Mouse (Mus musculus) liver, embryonic 11.5 days (tissue): Measurements from ENCODE around the gene Dnali1. TPM values are rescaled to one million over a fixed set of nuclear protein-coding genes. Genes with fewer than 3 reads are reported as not detected.

Source experiments
- ATAC-seq: fragments of 200-750 bp; cut with Nextera tagmentation; replicated peaks from 2 replicates; pipeline ENCODE4 v1.8.0; 2017; ENCODE audit warnings: moderate number of reproducible peaks, mild to moderate bottlenecking, moderate TSS enrichment, moderate library complexity; ENCODE audit not compliant: low FRiP score
- DNase-seq: peaks from one replicate; pipeline ENCODE4 v3.0.0-alpha.2; 2017; ENCODE audit warnings: low spot score
- H3K27ac ChIP-seq: fragments of 300-500 bp; sonication (generic); 2 replicates; pipeline ENCODE4 v1.5.1; 2014; ENCODE audit warnings: mild to moderate bottlenecking, low read depth, low read length, control low read depth
- H3K27me3 ChIP-seq: fragments of 300-500 bp; sonication (generic); replicated peaks from 2 replicates; pipeline ENCODE4 v1.6.1; 2014; ENCODE audit warnings: low read length, mixed read lengths; ENCODE audit not compliant: control insufficient read depth, insufficient read depth
- H3K36me3 ChIP-seq: fragments of 300-500 bp; sonication (generic); 2 replicates; pipeline ENCODE4 v1.6.1; 2014; ENCODE audit warnings: mild to moderate bottlenecking, low read length, moderate library complexity, mixed read lengths; ENCODE audit not compliant: control insufficient read depth, insufficient read depth
- H3K4me1 ChIP-seq: fragments of 300-500 bp; sonication (generic); replicated peaks from 2 replicates; pipeline ENCODE4 v1.6.1; 2014; ENCODE audit warnings: low read length, mixed read lengths; ENCODE audit not compliant: control insufficient read depth, insufficient read depth
- H3K4me2 ChIP-seq: fragments of 300-500 bp; sonication (generic); 2 replicates; pipeline ENCODE4 v1.6.1; 2014; ENCODE audit warnings: mild to moderate bottlenecking, control low read depth, moderate library complexity
- H3K4me3 ChIP-seq: fragments of 300-500 bp; sonication (generic); 2 replicates; pipeline ENCODE4 v1.5.1; 2014; ENCODE audit warnings: low read depth, low read length, control low read depth
- H3K9ac ChIP-seq: fragments of 300-500 bp; sonication (generic); 2 replicates; pipeline ENCODE4 v1.6.1; 2014; ENCODE audit warnings: low read depth, low read length, control low read depth
- H3K9me3 ChIP-seq: fragments of 300-500 bp; sonication (generic); 2 replicates; pipeline ENCODE4 v1.6.1; 2016; ENCODE audit warnings: low read length, inconsistent platforms, mixed read lengths; ENCODE audit not compliant: control insufficient read depth
- whole genome bisulfite sequencing: fragments of 180-500 bp; shearing (Covaris S2); extraction: QIAGEN DNeasy Blood & Tissue Kit; methylation state at CpG from one replicate; pipeline ENCODE4 v1.1.7; 2014; 5-methylcytosine and 5-hydroxymethylcytosine counted together
- polyA plus RNA-seq: library from polyadenylated mRNA; unstranded; fragments of >200 nt; fragmentation: Nextera tagmentation; extraction: Ambion mirVana; gene quantifications from 2 replicates; pipeline ENCODE4 v1.2.1, GENCODE M21; 2014

Gene Dnali1
- 0.07 and 0.19 TPM in 2 replicates for polyA plus RNA-seq

DNA sequence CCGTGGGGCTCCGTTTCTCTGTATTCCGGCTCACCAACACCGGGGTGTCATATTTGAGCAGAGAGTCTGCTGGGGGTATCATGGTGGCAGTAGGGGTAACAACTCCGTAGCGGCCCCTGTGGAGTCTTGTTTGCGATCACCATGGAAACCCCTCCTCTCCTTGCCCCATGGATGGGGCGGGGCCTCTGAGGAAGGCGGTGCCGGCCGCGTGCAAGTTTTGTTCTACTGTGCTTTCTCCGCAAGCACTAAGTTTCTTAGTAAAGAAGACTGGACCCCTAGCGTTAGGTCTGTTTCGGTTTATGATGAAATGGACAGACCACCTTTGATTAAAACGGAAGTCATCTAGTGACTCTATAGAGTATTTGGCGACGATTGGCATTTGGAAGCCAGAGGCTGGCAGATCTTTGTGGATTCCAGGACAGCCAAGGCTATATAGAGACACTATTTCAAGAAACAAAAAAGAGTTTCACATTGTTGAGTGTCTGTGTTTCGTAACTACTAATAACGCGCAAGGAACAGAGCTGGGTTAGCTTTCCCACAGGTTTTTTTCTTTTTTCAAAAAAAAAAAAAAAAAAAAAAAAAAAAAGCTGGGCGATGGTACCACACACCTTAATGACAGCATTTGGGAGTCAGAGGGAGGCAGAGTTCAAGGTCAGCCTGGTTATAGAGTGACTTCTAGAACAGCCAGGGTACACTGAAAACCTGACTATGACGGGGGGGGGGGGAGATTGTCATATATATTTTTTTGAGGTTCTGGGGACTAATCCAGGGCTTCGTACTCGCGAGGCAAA, at the start of gene Dnali1:
Gene Dnali1, minus strand, starts transcription at position 187 of the 791 bp plus-strand sequence.
- 3% methylated on average over 26 of the region's 26 CpGs for WGBS
- peak; percentile 37 for ATAC-seq
- Histone ChIP-seq H3K9ac (peak within 1 kb of the TSS; percentile 87), H3K36me3 (peaks cover 13% of the 10 kb centered on the region), H3K4me3 (peak within 1 kb of the TSS; percentile 79), H3K27me3 (no peaks in the 10 kb centered on the region; the same call in 1 of the 2 replicates), H3K27ac (peak within 1 kb of the TSS; percentile 1; the same call in 1 of the 2 replicates), H3K4me1 (peaks cover 16% of the 10 kb centered on the region), H3K9me3 (no peaks in the 10 kb centered on the region), H3K4me2 (peak within 1 kb of the TSS; percentile 90)
- DNase-seq: peak; percentile 63

GRCm38 (mm10) chr4:125115081-125115480, 49.6 kb upstream of the Dnali1 start:
- no peaks in the 10 kb centered on the region; the same call in 1 of the 2 replicates for H3K36me3 ChIP-seq
- no peak overlapping the region for H3K27ac ChIP-seq
- H3K4me3 ChIP-seq: no peak overlapping the region
- 69% methylated on average over 4 of the region's 4 CpGs for WGBS
- H3K4me2 ChIP-seq: no peak overlapping the region
- no peak overlapping the region for H3K9ac ChIP-seq
- H3K27me3 ChIP-seq: no peaks in the 10 kb centered on the region
- peaks cover 36% of the 10 kb centered on the region for H3K4me1 ChIP-seq
- DNase-seq (no peak), ATAC-seq (no peak)
- no peaks in the 10 kb centered on the region for H3K9me3 ChIP-seq

DNA sequence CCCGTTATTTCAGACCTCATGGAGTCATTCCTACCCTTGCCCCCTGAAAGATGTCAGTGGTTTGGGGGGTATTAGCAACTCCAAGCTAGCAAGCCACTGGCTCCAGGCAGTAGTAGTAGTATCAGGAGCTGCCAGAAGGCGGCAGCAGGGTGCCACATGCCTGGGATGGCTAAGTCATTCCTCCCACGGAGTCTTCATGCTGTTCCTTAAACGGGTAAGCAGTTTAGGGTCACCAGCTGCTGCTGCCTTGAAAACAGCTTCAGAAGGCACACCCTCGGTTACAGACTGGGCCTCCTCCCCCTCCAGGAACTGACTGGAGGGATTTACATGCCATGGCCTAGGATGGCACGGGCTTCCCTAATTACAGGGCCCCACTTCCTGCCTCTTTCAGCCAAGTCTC, 49.1 kb upstream of the Dnali1 start:
- ATAC-seq (peak; percentile 40), DNase-seq (peak; percentile 68)
- Histone ChIP-seq H3K27me3 (no peaks in the 10 kb centered on the region), H3K9ac (no peak overlapping the region), H3K27ac (no peak overlapping the region), H3K4me3 (no peak overlapping the region), H3K4me1 (peaks cover 36% of the 10 kb centered on the region), H3K4me2 (no peak overlapping the region), H3K36me3 (no peaks in the 10 kb centered on the region; the same call in 1 of the 2 replicates), H3K9me3 (no peaks in the 10 kb centered on the region)
- WGBS: 7% methylated on average over 6 of the region's 6 CpGs

GRCm38 (mm10) chr4:125105354-125105753, 39.9 kb upstream of the Dnali1 start:
- no peaks in the 10 kb centered on the region for H3K9me3 ChIP-seq
- H3K4me3 ChIP-seq: no peak overlapping the region
- no peak overlapping the region for H3K9ac ChIP-seq
- DNase-seq (no peak), ATAC-seq (no peak)
- no peak overlapping the region for H3K4me2 ChIP-seq
- H3K4me1 ChIP-seq: no peaks in the 10 kb centered on the region
- WGBS: 89% methylated on average over 9 of the region's 9 CpGs
- H3K27me3 ChIP-seq: no peaks in the 10 kb centered on the region
- H3K27ac ChIP-seq: no peak overlapping the region
- peaks cover 10% of the 10 kb centered on the region; the same call in 1 of the 2 replicates for H3K36me3 ChIP-seq

GRCm38 (mm10) chr4:125101334-125101733, 35.8 kb upstream of the Dnali1 start:
- Histone ChIP-seq H3K36me3 (peaks cover 10% of the 10 kb centered on the region; the same call in 1 of the 2 replicates), H3K9me3 (no peaks in the 10 kb centered on the region), H3K4me1 (no peaks in the 10 kb centered on the region), H3K4me2 (no peak overlapping the region), H3K27ac (no peak overlapping the region), H3K9ac (no peak overlapping the region), H3K4me3 (no peak overlapping the region), H3K27me3 (no peaks in the 10 kb centered on the region)
- no peak for DNase-seq
- 83% methylated on average over 13 of the region's 13 CpGs for WGBS
- ATAC-seq: no peak

DNA sequence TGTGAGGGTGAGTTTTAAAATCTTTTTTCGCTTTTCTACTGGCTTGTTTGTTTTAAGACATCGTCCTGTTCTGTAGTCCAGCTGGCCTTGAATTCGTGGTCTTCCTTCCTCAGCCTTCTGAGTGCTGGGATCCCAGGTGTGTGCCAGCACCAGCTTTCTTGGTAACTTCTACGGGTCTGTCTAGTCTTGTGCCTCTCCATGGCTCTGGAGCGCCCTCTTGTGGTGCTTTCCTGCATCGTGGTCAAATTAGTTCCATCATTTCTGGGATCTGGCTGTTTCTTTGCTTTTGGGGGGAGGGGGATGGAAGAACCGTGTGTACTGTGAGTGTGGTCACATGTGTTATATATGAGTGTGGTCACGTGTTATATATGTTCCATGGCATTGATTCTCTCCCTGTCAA, 34.0 kb upstream of the Dnali1 start:
- Histone ChIP-seq H3K9ac (no peak overlapping the region), H3K4me2 (no peak overlapping the region), H3K27ac (no peak overlapping the region), H3K4me1 (no peaks in the 10 kb centered on the region), H3K27me3 (no peaks in the 10 kb centered on the region), H3K36me3 (peaks cover 4% of the 10 kb centered on the region; the same call in 1 of the 2 replicates), H3K9me3 (no peaks in the 10 kb centered on the region), H3K4me3 (no peak overlapping the region)
- ATAC-seq: peak; percentile 65
- peak; percentile 77 for DNase-seq
- WGBS: 8% methylated on average over 8 of the region's 8 CpGs

- Histone ChIP-seq H3K4me1 (no peaks in the 10 kb centered on the region), H3K27ac (no peak overlapping the region), H3K27me3 (no peaks in the 10 kb centered on the region), H3K4me3 (no peak overlapping the region), H3K9ac (no peak overlapping the region), H3K36me3 (peaks cover 5% of the 10 kb centered on the region), H3K9me3 (no peaks in the 10 kb centered on the region), H3K4me2 (no peak overlapping the region)
- DNase-seq (no peak), ATAC-seq (no peak)
- WGBS: 88% methylated on average over 4 of the region's 4 CpGs
Observed at GRCm38 (mm10) chr4:125097412-125097811, 31.9 kb upstream of the Dnali1 start.

GRCm38 (mm10) chr4:125096066-125096465, 30.6 kb upstream of the Dnali1 start:
- DNase-seq (no peak), ATAC-seq (no peak)
- WGBS: 94% methylated on average over 5 of the region's 5 CpGs
- Histone ChIP-seq H3K27ac (no peak overlapping the region), H3K4me3 (no peak overlapping the region), H3K4me1 (no peaks in the 10 kb centered on the region), H3K4me2 (no peak overlapping the region), H3K9me3 (no peaks in the 10 kb centered on the region), H3K9ac (no peak overlapping the region), H3K36me3 (peaks cover 10% of the 10 kb centered on the region), H3K27me3 (no peaks in the 10 kb centered on the region)

DNA sequence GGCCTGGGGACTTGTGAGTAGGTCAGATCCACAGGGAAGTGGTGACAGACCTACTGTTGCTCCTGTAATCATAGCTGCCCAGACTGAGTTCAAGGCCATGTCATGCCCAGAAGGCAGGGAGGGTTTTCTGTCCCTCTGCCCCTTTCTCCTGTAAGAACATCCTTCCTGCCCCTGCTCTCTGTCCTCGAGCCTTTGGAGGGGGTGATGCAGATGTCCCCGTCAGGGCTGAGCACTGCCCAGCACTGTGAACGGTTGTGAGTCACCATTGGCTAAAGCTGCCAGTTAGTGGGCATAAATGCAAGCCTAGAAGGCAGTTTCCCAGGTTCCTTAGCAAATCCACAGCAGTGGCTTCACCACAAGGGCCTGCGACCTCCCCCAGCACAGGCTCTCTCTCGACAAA, 27.5 kb upstream of the Dnali1 start:
- 79% methylated on average over 5 of the region's 5 CpGs for WGBS
- peaks cover 25% of the 10 kb centered on the region for H3K36me3 ChIP-seq
- DNase-seq: no peak

More for the DNA sequence above, 27.5 kb upstream of the Dnali1 start:
- Histone ChIP-seq H3K27me3 (no peaks in the 10 kb centered on the region), H3K27ac (no peak overlapping the region), H3K4me2 (no peak overlapping the region), H3K4me3 (no peak overlapping the region), H3K9ac (no peak overlapping the region), H3K4me1 (no peaks in the 10 kb centered on the region), H3K9me3 (no peaks in the 10 kb centered on the region)
- no peak for ATAC-seq
